Mouse (Mus musculus) midbrain, embryonic 10.5 days (tissue): Measurements from ENCODE around the gene Cd200. TPM values are rescaled to one million over a fixed set of nuclear protein-coding genes. Genes with fewer than 3 reads are reported as not detected.
"Not testable (repeated sequence)": the region's sequence is repeated elsewhere in the genome, so short reads cannot be mapped to it uniquely, and the experiment has no call there.

ENCODE experiments used
- DNase-seq: peaks from one replicate; pipeline ENCODE4 v3.0.0-alpha.2; 2017; ENCODE audit warnings: low spot score
- H3K27ac ChIP-seq: fragments of 300-500 bp; sonication (generic); replicated peaks from 2 replicates; pipeline ENCODE4 v1.5.1; 2016; ENCODE audit warnings: mild to moderate bottlenecking
- H3K27me3 ChIP-seq: fragments of 300-500 bp; sonication (generic); 2 replicates; pipeline ENCODE4 v1.6.1; 2016; ENCODE audit warnings: low read depth, mild to moderate bottlenecking; ENCODE audit not compliant: poor library complexity, severe bottlenecking
- H3K36me3 ChIP-seq: fragments of 300-500 bp; sonication (generic); 2 replicates; pipeline ENCODE4 v1.6.1; 2016; ENCODE audit warnings: mild to moderate bottlenecking, moderate library complexity
- H3K4me1 ChIP-seq: fragments of 300-500 bp; sonication (generic); 2 replicates; pipeline ENCODE4 v1.6.1; 2016
- H3K4me3 ChIP-seq: fragments of 300-500 bp; sonication (generic); 2 replicates; pipeline ENCODE4 v1.5.1; 2016; ENCODE audit warnings: mild to moderate bottlenecking, moderate library complexity
- H3K9me3 ChIP-seq: fragments of 300-500 bp; sonication (generic); replicated peaks from 2 replicates; pipeline ENCODE4 v1.6.1; 2016; ENCODE audit warnings: mild to moderate bottlenecking
- WGBS: fragments of 180-500 bp; shearing (Covaris S2); methylation state at CpG from one replicate; pipeline ENCODE4 v1.1.7; 2016; 5-methylcytosine and 5-hydroxymethylcytosine counted together
- polyA plus RNA-seq: library from polyadenylated mRNA; unstranded; fragments of >200 nt; fragmentation: Nextera tagmentation; extraction: Ambion mirVana; gene quantifications from 2 replicates; pipeline ENCODE4 v1.2.1, GENCODE M21; 2016

Cd200 gene
- polyA plus RNA-seq, 1 experiment from 2014 or later, result 16.5 TPM

DNA sequence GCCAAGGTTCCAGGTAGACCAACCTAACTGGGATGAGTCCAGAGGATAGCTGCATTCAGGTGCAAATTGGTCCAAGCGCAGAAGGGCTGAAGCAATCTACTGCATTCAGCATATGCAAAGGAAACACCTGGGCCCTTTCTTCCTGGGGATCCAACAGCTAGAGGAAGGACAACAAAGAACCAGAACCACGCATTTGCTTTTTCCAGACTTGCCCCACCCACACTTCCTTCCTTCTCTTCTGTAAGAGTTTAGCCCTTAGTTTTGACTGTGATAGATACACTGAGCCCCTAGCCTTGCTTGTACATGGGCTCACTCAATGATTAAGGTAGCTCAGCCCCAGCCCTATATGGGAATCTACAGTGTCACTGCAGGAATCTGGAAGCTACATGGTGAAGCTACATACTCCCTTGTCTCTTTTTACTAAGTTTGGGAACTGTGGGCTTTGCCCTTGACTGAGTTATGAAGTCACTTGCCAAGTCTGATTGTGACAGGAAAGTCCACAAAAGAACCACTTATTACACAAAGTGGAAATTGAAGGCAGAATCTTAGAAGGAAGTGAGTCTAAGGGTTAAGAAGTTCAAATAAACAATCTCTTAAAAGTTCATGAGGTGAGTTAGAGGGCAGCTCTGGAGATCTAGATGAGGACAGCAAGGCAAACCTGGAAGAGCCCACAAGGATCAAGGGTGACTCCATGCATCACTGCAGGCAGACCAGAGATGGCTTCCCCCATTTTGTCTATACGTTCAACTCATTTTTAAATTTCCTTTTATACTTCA lies 59.1 kb downstream of the Cd200 start:
- DNase-seq, result no peak
- Histone ChIP-seq H3K9me3 (no peaks in the 10 kb centered on the region), H3K27me3 (no peaks in the 10 kb centered on the region), H3K4me1 (peaks cover 10% of the 10 kb centered on the region; the same call in 1 of the 2 replicates), H3K36me3 (no peaks in the 10 kb centered on the region), H3K4me3 (no peak overlapping the region), H3K27ac (no peak overlapping the region)
- 84% methylated on average over 3 of the region's 3 CpGs for WGBS

DNA sequence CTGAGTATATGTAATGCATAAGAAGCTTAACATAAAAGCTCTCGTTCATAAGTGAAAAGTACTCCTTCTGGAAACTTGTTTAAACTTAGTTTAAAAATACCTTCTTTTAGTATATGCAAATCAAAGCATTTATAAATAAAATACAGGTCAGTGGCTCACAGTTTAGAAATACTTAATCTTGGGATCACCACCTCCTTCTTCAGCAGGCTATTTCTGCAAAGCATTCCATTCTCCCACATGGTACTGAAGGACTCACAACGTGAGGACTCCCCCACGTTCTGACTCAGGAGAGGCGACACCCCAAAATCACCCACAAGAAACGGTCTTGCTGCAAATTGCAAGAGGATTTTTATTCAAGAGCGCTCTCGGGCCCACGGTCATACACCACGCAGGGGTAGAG lies 60.6 kb downstream of the Cd200 start:
- H3K4me1 ChIP-seq, result peaks cover 10% of the 10 kb centered on the region; the same call in 1 of the 2 replicates
- H3K9me3 ChIP-seq, DNase-seq, H3K27ac ChIP-seq, H3K36me3 ChIP-seq, H3K27me3 ChIP-seq, H3K4me3 ChIP-seq: not testable (repeated sequence)
- 92% methylated on average over 9 of the region's 9 CpGs for WGBS

- no peaks in the 10 kb centered on the region for H3K36me3 ChIP-seq
- WGBS, result 89% methylated on average over 5 of the region's 5 CpGs
- H3K4me3 ChIP-seq, result no peak overlapping the region
- H3K27me3 ChIP-seq, result no peaks in the 10 kb centered on the region
- H3K9me3 ChIP-seq, result no peaks in the 10 kb centered on the region
- DNase-seq, result no peak
- H3K4me1 ChIP-seq, result peaks cover 10% of the 10 kb centered on the region; the same call in 1 of the 2 replicates
- H3K27ac ChIP-seq, result no peak overlapping the region
These were observed 61.9 kb downstream of the Cd200 start for GRCm38 (mm10) chr16:45346930-45347387.

- WGBS, result 93% methylated on average over 2 of the region's 2 CpGs
- peaks cover 6% of the 10 kb centered on the region; the same call in 1 of the 2 replicates for H3K4me1 ChIP-seq
- H3K4me3 ChIP-seq, result no peak overlapping the region
- no peaks in the 10 kb centered on the region for H3K9me3 ChIP-seq
- H3K27me3 ChIP-seq, result no peaks in the 10 kb centered on the region
- H3K36me3 ChIP-seq, result no peaks in the 10 kb centered on the region
- no peak for DNase-seq
- H3K27ac ChIP-seq, result no peak overlapping the region
These were observed 62.5 kb downstream of the Cd200 start for GRCm38 (mm10) chr16:45346367-45346766.

DNA sequence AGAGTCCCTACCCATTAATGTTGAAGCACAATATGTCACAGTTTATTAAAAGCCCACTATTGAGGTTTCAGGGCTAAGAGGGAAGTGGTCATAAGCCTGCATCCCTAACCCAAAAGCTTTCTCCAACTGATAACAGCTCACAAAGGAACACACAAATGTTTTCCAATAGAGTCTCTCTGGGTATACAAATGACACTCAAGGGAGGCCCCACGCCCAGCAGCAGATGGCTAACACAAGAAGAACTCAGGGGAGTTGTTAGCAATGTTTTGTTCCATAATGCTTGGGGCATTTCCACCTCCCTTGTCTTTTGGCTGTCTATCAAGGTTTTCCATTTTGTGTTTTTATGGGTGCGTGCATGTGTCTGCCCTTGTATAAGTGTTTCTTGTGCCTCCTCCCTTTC lies 64.0 kb downstream of the Cd200 start:
- 86% methylated on average over 2 of the region's 2 CpGs for WGBS
- Histone ChIP-seq H3K9me3 (no peaks in the 10 kb centered on the region), H3K27ac (no peak overlapping the region), H3K4me1 (no peaks in the 10 kb centered on the region), H3K36me3 (no peaks in the 10 kb centered on the region), H3K27me3 (no peaks in the 10 kb centered on the region), H3K4me3 (no peak overlapping the region)
- DNase-seq, result no peak

- Histone ChIP-seq H3K27ac (no peak overlapping the region), H3K9me3 (no peaks in the 10 kb centered on the region), H3K36me3 (no peaks in the 10 kb centered on the region), H3K4me1 (no peaks in the 10 kb centered on the region), H3K27me3 (no peaks in the 10 kb centered on the region), H3K4me3 (no peak overlapping the region)
- 68% methylated on average over 1 of the region's 1 CpGs for WGBS
- DNase-seq, result no peak
These were observed 72.4 kb downstream of the Cd200 start for GRCm38 (mm10) chr16:45336478-45336877.

DNA sequence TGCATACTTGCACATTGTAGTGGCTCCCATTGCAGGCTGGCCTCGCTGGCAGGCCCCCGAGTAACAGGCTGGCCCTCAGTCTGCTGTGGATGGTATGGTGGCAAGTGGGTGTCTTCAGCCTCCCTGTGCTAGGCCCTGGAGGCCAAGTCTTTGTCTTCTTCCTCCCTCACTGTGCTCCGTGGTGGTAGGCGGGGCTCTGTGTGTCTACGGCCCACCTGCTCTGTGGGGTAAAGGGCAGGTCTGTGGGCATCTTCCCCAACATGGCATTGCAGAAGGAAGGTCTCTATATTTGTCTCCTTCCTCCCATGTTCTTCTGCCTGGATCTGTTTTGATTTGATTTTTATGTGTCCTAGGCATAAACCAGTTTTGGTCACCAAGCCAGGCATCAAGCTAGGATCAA lies 74.0 kb downstream of the Cd200 start:
- Histone ChIP-seq H3K9me3 (no peaks in the 10 kb centered on the region), H3K4me1 (no peaks in the 10 kb centered on the region), H3K36me3 (no peaks in the 10 kb centered on the region), H3K27ac (no peak overlapping the region), H3K4me3 (no peak overlapping the region), H3K27me3 (no peaks in the 10 kb centered on the region)
- DNase-seq, result no peak
- WGBS, result 90% methylated on average over 5 of the region's 5 CpGs

- WGBS, result 85% methylated on average over 2 of the region's 2 CpGs
- no peak for DNase-seq
- H3K4me3 ChIP-seq, result no peak overlapping the region
- H3K27ac ChIP-seq, result peak overlapping the region; percentile 17; the same call in 1 of the 2 replicates
- no peaks in the 10 kb centered on the region for H3K36me3 ChIP-seq
- H3K4me1 ChIP-seq, result no peaks in the 10 kb centered on the region
- H3K27me3 ChIP-seq, result no peaks in the 10 kb centered on the region
- H3K9me3 ChIP-seq, result no peaks in the 10 kb centered on the region
These were observed 74.5 kb downstream of the Cd200 start for GRCm38 (mm10) chr16:45334376-45334765.

DNA sequence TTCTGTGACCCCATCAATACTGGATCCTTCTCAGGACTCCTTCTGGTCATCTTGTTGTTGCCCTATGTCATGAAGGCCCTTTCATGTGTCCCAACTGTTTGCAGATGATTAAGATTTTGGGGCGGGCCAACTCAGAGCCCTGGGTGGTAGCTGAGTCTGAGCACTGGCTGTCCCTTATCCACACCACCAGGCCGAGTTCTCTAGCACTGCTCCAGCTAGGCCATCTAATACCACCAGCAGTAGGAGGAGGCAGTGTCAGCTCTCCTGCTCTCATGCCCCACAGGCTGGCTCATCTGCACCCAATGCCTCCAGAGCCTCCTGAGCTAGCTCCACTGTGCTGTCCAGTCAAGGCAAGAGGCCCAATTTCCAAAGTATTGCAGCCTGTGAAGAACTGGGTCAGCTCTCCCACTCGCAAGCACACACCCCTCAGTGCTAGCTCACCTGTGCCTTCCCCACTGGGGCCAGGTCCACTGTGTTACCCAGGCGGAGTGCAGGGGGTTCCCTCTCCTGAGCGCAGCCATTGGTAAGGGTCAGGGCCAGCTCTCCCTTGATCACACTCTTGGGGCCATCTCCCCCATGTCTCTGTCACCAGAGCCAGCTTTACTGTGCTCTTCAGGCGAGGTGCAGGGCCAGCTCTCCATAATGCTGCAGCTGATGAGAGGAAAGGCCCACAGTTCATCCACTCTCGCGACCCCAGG lies 75.0 kb downstream of the Cd200 start:
- 89% methylated on average over 8 of the region's 8 CpGs for WGBS
- H3K36me3 ChIP-seq, result no peaks in the 10 kb centered on the region
- no peaks in the 10 kb centered on the region for H3K9me3 ChIP-seq
- peak overlapping the region; percentile 17 for H3K27ac ChIP-seq
- no peaks in the 10 kb centered on the region for H3K27me3 ChIP-seq
- no peak overlapping the region for H3K4me3 ChIP-seq
- no peak for DNase-seq
- H3K4me1 ChIP-seq, result no peaks in the 10 kb centered on the region

- Histone ChIP-seq H3K4me3 (no peak overlapping the region), H3K9me3 (no peaks in the 10 kb centered on the region), H3K27me3 (no peaks in the 10 kb centered on the region), H3K4me1 (no peaks in the 10 kb centered on the region), H3K27ac (no peak overlapping the region), H3K36me3 (no peaks in the 10 kb centered on the region)
- 77% methylated on average over 8 of the region's 8 CpGs for WGBS
- DNase-seq, result no peak
These were observed 76.3 kb downstream of the Cd200 start for GRCm38 (mm10) chr16:45332591-45332990.

Other genes starting within 250 kb of the Cd200 start
- gene Btla, start 184.7 kb downstream of the Cd200 start, polyA plus RNA-seq, result 0.72 and 0.73 TPM in 2 replicates
- gene Gm609, start 83.9 kb upstream of the Cd200 start, polyA plus RNA-seq, result not detected in 2 replicates
- not detected in 2 replicates for gene Gm17783, start 123.0 kb upstream of the Cd200 start, polyA plus RNA-seq
- not detected in 2 replicates for gene Slc9c1, start 126.3 kb upstream of the Cd200 start, polyA plus RNA-seq
- 0.06 TPM in 1 of 2 replicates, not detected in the other for gene Gcsam, start 201.3 kb upstream of the Cd200 start, polyA plus RNA-seq
- 0.09 and 0.10 TPM in 2 replicates for gene BC016579, start 245.0 kb upstream of the Cd200 start, polyA plus RNA-seq